In genomic region chr5:24654491-24654890, GRCm38 (mm10) we compare ENCODE assay signal across 20 mouse cellular contexts. TPM values are rescaled to one million over a fixed set of nuclear protein-coding genes. Genes with fewer than 3 reads are reported as not detected.
DNase-seq lines count a peak whose midpoint lies in the region; ATAC-seq lines count a peak whose summit lies in the region.
"Had no signal": no experiment of that assay in that cellular context is flagged by ENCODE, and none has a peak within 500 bp of the region (broad histone marks: within the 10 kb centered on the region; RNA-seq: fewer than 3 reads in every experiment).

No protein-coding gene starts in this region.

- H3K9me3 ChIP-seq in forebrain, embryonic 15.5 days, result no peaks in the 10 kb centered on the region
- H3K9me3 ChIP-seq in forebrain, embryonic 13.5 days (replicated peaks), result no peaks in the 10 kb centered on the region; the same call in 1 of the 2 replicates
- H3K9me3 ChIP-seq in midbrain, embryonic 11.5 days (ENCODE audit: control insufficient read depth, low read length), result no peaks in the 10 kb centered on the region
- no peaks in the 10 kb centered on the region for H3K9me3 ChIP-seq in midbrain, embryonic 14.5 days (ENCODE audit: control insufficient read depth, low read length)
- H3K9me3 ChIP-seq: embryonic facial prominence, embryonic 13.5 days; embryonic facial prominence, embryonic 15.5 days had no signal

- WGBS in forebrain, embryonic 15.5 days, result 89% methylated on average over 6 of the region's 6 CpGs
- WGBS in forebrain, embryonic 13.5 days, result 90% methylated on average over 6 of the region's 6 CpGs
- WGBS in midbrain, embryonic 11.5 days, result 86% methylated on average over 6 of the region's 6 CpGs
- 89% methylated on average over 6 of the region's 6 CpGs for WGBS in midbrain, embryonic 14.5 days

- peaks cover 15% of the 10 kb centered on the region for H3K4me1 ChIP-seq in forebrain, embryonic 15.5 days
- H3K4me1 ChIP-seq in forebrain, embryonic 13.5 days, result peaks cover 16% of the 10 kb centered on the region
- H3K4me1 ChIP-seq in midbrain, embryonic 11.5 days (ENCODE audit: control insufficient read depth, insufficient read depth, low read length), result no peaks in the 10 kb centered on the region
- H3K4me1 ChIP-seq in midbrain, embryonic 14.5 days (ENCODE audit: control insufficient read depth, insufficient read depth, low read length), result no peaks in the 10 kb centered on the region
- H3K4me1 ChIP-seq: embryonic facial prominence, embryonic 13.5 days; embryonic facial prominence, embryonic 15.5 days had no signal

- H3K4me2 ChIP-seq in forebrain, embryonic 15.5 days (replicated peaks), result no peak overlapping the region
- no peak overlapping the region for H3K4me2 ChIP-seq in forebrain, embryonic 13.5 days
- no peak overlapping the region for H3K4me2 ChIP-seq in midbrain, embryonic 11.5 days
- H3K4me2 ChIP-seq in midbrain, embryonic 14.5 days (ENCODE audit: low read length), result no peak overlapping the region
- H3K4me2 ChIP-seq: embryonic facial prominence, embryonic 13.5 days; embryonic facial prominence, embryonic 15.5 days had no signal

- peak overlapping the region; percentile 64; the same call in 1 of the 2 replicates for H3K27ac ChIP-seq in forebrain, embryonic 15.5 days (replicated peaks)
- no peak overlapping the region for H3K27ac ChIP-seq in forebrain, embryonic 13.5 days
- H3K27ac ChIP-seq in midbrain, embryonic 11.5 days (ENCODE audit: low read depth, low read length), result no peak overlapping the region
- H3K27ac ChIP-seq in midbrain, embryonic 14.5 days (replicated peaks; ENCODE audit: low read depth, low read length), result no peak overlapping the region
- H3K27ac ChIP-seq: embryonic facial prominence, embryonic 13.5 days; embryonic facial prominence, embryonic 15.5 days had no signal

- no peak overlapping the region for H3K9ac ChIP-seq in forebrain, embryonic 15.5 days (replicated peaks)
- no peak overlapping the region for H3K9ac ChIP-seq in forebrain, embryonic 13.5 days
- H3K9ac ChIP-seq in midbrain, embryonic 11.5 days (ENCODE audit: low read length), result no peak overlapping the region
- H3K9ac ChIP-seq in midbrain, embryonic 14.5 days (replicated peaks; ENCODE audit: low read length), result no peak overlapping the region
- H3K9ac ChIP-seq: embryonic facial prominence, embryonic 13.5 days; embryonic facial prominence, embryonic 15.5 days had no signal

- peak; percentile 71 for DNase-seq in heart, adult 11 months
- DNase-seq in heart, postnatal 4 days, result no peak
- DNase-seq in midbrain, embryonic 11.5 days (ENCODE audit: low spot score, missing footprints), result peak; percentile 77
- DNase-seq in midbrain, embryonic 14.5 days, result no peak
- DNase-seq: adrenal gland, adult 2 months; adrenal gland, postnatal 10 days; adrenal gland, postnatal 25 days; cerebellum, adult 11 months; cerebellum, adult 18-20 months; cerebellum, adult 8-10 months; cerebellum, adult 9-11 months; cerebellum, postnatal 14 days; cerebellum, postnatal 36 days; embryo, embryonic 11 days had no signal

- no peaks in the 10 kb centered on the region for H3K27me3 ChIP-seq in forebrain, embryonic 15.5 days
- no peaks in the 10 kb centered on the region for H3K27me3 ChIP-seq in forebrain, embryonic 13.5 days
- H3K27me3 ChIP-seq in midbrain, embryonic 11.5 days (ENCODE audit: control insufficient read depth, insufficient read depth, low read length), result no peaks in the 10 kb centered on the region; the same call in 1 of the 2 replicates
- no peaks in the 10 kb centered on the region for H3K27me3 ChIP-seq in midbrain, embryonic 14.5 days (ENCODE audit: control insufficient read depth, insufficient read depth, low read length)
- H3K27me3 ChIP-seq: embryonic facial prominence, embryonic 13.5 days; embryonic facial prominence, embryonic 15.5 days had no signal

- no peak for ATAC-seq in forebrain, embryonic 15.5 days (replicated peaks)
- no peak for ATAC-seq in forebrain, embryonic 13.5 days
- no peak for ATAC-seq in midbrain, embryonic 11.5 days (ENCODE audit: low FRiP score)
- ATAC-seq in midbrain, embryonic 14.5 days (ENCODE audit: low FRiP score, low TSS enrichment), result no peak
- ATAC-seq: forebrain, embryonic 14.5 days had no signal

- H3K36me3 ChIP-seq in forebrain, embryonic 15.5 days, result no peaks in the 10 kb centered on the region
- H3K36me3 ChIP-seq in forebrain, embryonic 13.5 days (ENCODE audit: poor library complexity, severe bottlenecking), result no peaks in the 10 kb centered on the region
- no peaks in the 10 kb centered on the region for H3K36me3 ChIP-seq in midbrain, embryonic 11.5 days (ENCODE audit: control insufficient read depth, insufficient read depth, low read length)
- H3K36me3 ChIP-seq in midbrain, embryonic 14.5 days (ENCODE audit: control insufficient read depth, insufficient read depth, low read length), result no peaks in the 10 kb centered on the region
- H3K36me3 ChIP-seq: embryonic facial prominence, embryonic 13.5 days; embryonic facial prominence, embryonic 15.5 days had no signal

- H3K4me3 ChIP-seq in forebrain, embryonic 15.5 days, result no peak overlapping the region
- H3K4me3 ChIP-seq in forebrain, embryonic 13.5 days, result no peak overlapping the region
- H3K4me3 ChIP-seq in midbrain, embryonic 11.5 days (ENCODE audit: low read depth, low read length), result no peak overlapping the region
- no peak overlapping the region for H3K4me3 ChIP-seq in midbrain, embryonic 14.5 days (replicated peaks; ENCODE audit: low read depth, low read length)
- H3K4me3 ChIP-seq: embryonic facial prominence, embryonic 13.5 days; embryonic facial prominence, embryonic 15.5 days; erythroblast, embryonic 14.5 days had no signal

RNA-seq across cellular contexts. Expression of gene Smarcd3, which starts 30.3 kb away (rescaled TPM):
- 171 and 176 TPM in 2 replicates for polyA plus RNA-seq in forebrain, embryonic 15.5 days (2015; fragmentation: Nextera tagmentation; extraction: Ambion mirVana)
- polyA plus RNA-seq in forebrain, embryonic 13.5 days (2015; fragmentation: Nextera tagmentation; extraction: Ambion mirVana), result 111 and 114 TPM in 2 replicates
- total RNA-seq in heart, postnatal 4 days (2021), result 10 to 100 TPM; 89.7 to 96.9 TPM
- 56.8 and 60.2 TPM in 2 replicates for polyA plus RNA-seq in midbrain, embryonic 11.5 days (2014; fragmentation: Nextera tagmentation; extraction: Ambion mirVana)
- 158 and 199 TPM in 2 replicates for polyA plus RNA-seq in midbrain, embryonic 14.5 days (2014; fragmentation: Nextera tagmentation; extraction: Ambion mirVana)
- polyA plus RNA-seq: erythroblast, embryonic 14.5 days had no signal

RNA-seq across cellular contexts. Expression of gene Nub1, which starts 30.8 kb away (rescaled TPM):
- 59.7 and 61.2 TPM in 2 replicates for polyA plus RNA-seq in forebrain, embryonic 15.5 days (2015; fragmentation: Nextera tagmentation; extraction: Ambion mirVana)
- polyA plus RNA-seq in forebrain, embryonic 13.5 days (2015; fragmentation: Nextera tagmentation; extraction: Ambion mirVana), result 40.5 and 40.9 TPM in 2 replicates
- total RNA-seq in heart, postnatal 4 days (2021), result 10 to 100 TPM; 24.5 to 24.6 TPM
- 36.8 and 38.8 TPM in 2 replicates for polyA plus RNA-seq in midbrain, embryonic 11.5 days (2014; fragmentation: Nextera tagmentation; extraction: Ambion mirVana)
- polyA plus RNA-seq in midbrain, embryonic 14.5 days (2014; fragmentation: Nextera tagmentation; extraction: Ambion mirVana), result 42.3 and 54.1 TPM in 2 replicates

Comparison
In these comparisons a context has a peak if more than half of its experiments do, and no peak if none do; other contexts are left out.
1. DNase-seq: peak in heart, adult 11 months (single experiment) and midbrain, embryonic 11.5 days (single experiment); none in heart, postnatal 4 days (single experiment) and midbrain, embryonic 14.5 days (single experiment).